Mouse (Mus musculus) lung, postnatal 36 days (tissue): ENCODE measurements at regions not wholly inside any gene's neighbourhood (a gene's known extent, or its start where the extent isn't known, plus 50 kb on each side); places are given as distances from the start of the nearest gene placed in this dataset.
"Not testable (repeated sequence)": the region's sequence is repeated elsewhere in the genome, so short reads cannot be mapped to it uniquely, and the experiment has no call there.

ENCODE experiments used
- DNase-seq: peaks from one replicate; pipeline ENCODE4 v3.0.0; 2022; ENCODE audit warnings: mixed read lengths

DNA sequence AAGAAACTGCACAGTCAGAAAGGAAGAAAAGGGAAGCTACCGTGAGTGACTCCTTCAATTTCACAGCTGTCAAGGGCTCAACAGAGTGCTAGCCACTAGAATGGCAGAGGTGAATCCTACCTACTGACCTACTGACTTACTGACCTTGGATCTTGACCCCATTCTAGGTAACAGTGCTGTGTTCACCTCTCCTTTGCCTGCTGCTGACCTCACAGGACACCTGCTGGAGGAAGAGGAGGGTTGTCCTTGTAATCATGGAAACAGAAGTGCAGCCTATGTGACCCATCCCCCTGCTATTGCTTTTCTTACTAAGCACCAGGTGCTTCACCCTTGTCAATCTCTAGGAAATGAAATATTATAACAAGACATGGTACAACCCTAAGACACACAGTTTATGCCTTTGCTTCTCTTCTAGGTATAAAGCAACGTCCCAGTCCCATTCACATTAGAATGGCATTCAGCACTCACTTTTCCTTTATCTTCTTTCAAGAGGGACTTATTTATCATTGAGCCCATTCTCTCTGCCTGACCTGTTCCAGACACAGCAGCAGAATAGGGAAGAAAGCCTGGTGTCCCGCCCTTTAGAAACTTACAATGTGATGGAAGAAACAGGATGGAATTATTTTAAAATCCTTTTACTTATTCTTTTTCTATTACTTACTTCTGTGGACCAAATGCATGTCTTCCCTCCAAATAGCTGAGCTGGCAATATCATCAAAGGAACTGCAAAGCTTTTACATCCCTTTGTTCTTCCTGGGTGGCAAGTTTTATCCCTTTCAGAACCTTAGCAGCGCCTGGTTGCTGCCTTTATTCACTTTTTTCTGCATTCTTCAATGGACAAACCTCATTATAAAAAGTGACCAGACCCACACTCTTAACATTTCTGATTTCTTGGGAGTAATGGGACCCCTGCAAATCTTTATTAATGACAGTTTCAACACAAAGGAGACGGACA lies 176.5 kb downstream of the Alg10b start:
- DNase-seq: no peak

DNA sequence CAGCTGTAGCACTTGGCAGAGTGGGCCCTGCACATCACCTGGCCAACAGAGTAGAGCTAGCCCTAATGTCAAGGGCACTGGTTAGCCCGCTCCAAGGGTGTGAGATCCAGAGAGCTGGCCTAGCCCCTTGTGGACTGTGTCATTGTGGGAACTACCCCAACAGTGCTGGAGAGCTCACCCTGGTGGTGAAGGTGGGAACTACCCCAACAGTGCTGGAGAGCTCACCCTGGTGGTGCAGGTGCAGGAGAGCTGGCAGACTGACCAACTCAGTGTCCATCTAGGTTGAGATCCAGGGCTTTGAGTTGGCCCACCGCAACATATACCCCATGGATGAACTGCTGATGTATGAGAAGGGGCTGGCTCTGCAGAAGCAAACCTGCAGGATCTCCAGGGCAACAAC lies 196.7 kb downstream of the Alg10b start:
- no peak for DNase-seq

DNA sequence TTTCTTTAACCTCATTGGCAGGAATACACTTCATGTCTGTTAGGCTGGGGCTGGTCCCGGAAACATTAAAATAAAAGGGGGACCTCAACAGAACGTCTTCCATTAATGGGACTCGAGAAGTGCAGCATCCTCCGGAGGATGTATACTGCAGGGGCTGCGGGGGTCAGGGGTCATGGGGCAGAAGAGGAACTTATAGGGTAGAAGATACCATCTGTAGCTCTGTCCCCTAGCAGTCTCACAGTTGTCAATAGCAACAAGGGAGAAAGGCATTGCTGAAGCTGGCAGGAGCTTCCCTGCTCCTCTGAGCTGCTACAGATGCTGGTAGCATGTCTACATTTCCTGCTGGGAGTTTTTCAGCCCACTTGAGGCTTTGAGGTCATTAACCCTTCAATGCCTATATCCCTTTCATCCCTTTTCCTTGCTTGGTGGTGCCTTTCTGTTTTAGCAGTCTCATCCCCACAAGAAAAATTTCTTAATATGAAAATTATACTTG lies 198.1 kb downstream of the Alg10b start:
- no peak for DNase-seq

DNA sequence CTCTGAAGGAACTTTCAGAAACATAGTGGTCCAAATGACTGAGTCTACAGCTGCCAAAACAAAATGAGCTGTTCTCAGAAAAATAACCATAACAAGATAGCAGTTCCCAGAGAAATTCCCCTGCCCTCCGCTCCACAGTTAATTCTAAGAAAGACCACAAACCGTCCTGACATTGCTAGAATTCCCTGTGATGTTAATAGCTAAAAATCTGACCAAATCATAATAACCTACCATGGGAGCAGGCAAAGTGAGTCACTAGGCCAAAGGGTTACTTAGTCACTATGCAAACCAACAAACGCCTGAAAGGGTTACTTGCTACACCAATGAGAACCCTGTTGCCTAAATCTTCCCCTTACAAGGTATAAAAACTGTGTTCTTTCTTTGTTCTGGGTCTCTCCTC lies 206.9 kb downstream of the Alg10b start:
- DNase-seq: not testable (repeated sequence)

DNA sequence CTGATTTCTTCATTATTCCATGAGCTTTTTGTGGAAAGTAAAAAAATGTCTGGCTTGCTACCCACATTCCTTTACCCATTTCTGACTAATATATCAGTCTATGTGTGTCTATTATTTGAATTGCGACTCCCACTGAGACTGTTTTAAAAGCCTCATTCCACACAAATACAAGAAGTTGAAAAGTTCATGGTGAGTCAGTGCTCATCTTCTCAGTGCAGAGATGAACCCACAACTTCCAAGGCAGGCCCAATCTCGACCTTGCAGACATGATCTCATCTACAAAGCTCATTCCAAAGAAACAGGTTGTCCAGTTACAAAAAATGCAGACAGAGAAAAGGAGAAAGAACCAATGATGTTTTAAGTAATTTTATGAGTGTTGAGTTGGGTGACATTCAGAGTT lies 208.0 kb downstream of the Alg10b start:
- no peak for DNase-seq

DNA sequence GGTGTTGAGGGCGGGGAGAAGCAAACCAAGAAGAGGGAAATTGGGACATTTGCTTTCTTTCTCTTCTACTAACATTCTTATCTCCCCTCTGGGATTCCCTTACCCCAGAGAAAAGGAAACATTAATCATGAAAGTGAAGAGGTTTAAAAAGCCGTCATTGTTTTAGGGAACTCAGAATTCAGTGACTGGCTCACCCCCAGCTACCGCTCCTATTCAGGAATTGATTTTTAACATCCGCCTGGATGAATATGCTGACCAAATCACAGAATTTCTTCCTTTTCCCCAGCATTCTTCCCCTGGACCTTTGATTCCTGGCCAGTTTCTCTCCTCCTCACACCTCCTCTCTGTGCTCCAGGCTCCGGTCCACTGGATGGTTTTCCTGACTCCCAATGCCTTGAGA lies 211.2 kb downstream of the Alg10b start:
- DNase-seq: no peak
